Mouse (Mus musculus): ENCODE measurements around the gene Vars2. TPM values are rescaled to one million over a fixed set of nuclear protein-coding genes. Genes with fewer than 3 reads are reported as not detected.

The Vars2 gene
- 22.4 and 24.1 TPM in 2 replicates for polyA plus RNA-seq (2014; fragmentation: Nextera tagmentation; extraction: Ambion mirVana)

- H3K36me3 ChIP-seq (ENCODE audit: insufficient read depth) = peaks cover 35% of the 10 kb centered on the region
- DNase-seq (peak; percentile 98), ATAC-seq (ENCODE audit: insufficient read depth) (peak; percentile 87)
- WGBS = under 1% methylated on average over 61 of the region's 61 CpGs
- 0 out of 2 replicates have a peak, but pooled peaks cover 4% of the 10 kb centered on the region for H3K4me1 ChIP-seq (ENCODE audit: insufficient read depth)
- peak within 1 kb of the TSS; percentile 95 for H3K4me2 ChIP-seq
- no peak for TF ChIP-seq CTCF (IDR thresholded peaks at IDR 0.05; ENCODE audit: low read depth)
- peak within 1 kb of the TSS; percentile 84 for H3K9ac ChIP-seq
- H3K27ac ChIP-seq (ENCODE audit: low read depth) = peak within 1 kb of the TSS; percentile 87
- H3K9me3 ChIP-seq (ENCODE audit: low read depth, low read length) = no peaks in the 10 kb centered on the region
- peak within 1 kb of the TSS; percentile 63 for H3K4me3 ChIP-seq (ENCODE audit: low read depth, low read length)
- H3K27me3 ChIP-seq (ENCODE audit: insufficient read depth, low read length) = no peaks in the 10 kb centered on the region
Observed at GRCm38 (mm10) chr17:35667334-35668065, at the start of gene Vars2. Gene Vars2 (minus strand): TSS chr17:35667592.

- H3K9me3 ChIP-seq (ENCODE audit: low read depth, low read length) = no peaks in the 10 kb centered on the region
- no peak overlapping the region for H3K27ac ChIP-seq (ENCODE audit: low read depth)
- no peak overlapping the region for H3K4me3 ChIP-seq (ENCODE audit: low read depth, low read length)
- 82% methylated on average over 6 of the region's 6 CpGs for whole genome bisulfite sequencing
- peaks cover 17% of the 10 kb centered on the region; the same call in 1 of the 2 replicates for H3K4me1 ChIP-seq (ENCODE audit: insufficient read depth)
- H3K4me2 ChIP-seq = no peak overlapping the region
- H3K9ac ChIP-seq = no peak overlapping the region
- no peak for DNase-seq
- H3K36me3 ChIP-seq (ENCODE audit: insufficient read depth) = no peaks in the 10 kb centered on the region
- ATAC-seq (ENCODE audit: insufficient read depth) = no peak
- no peaks in the 10 kb centered on the region for H3K27me3 ChIP-seq (ENCODE audit: insufficient read depth, low read length)
- no peak for TF ChIP-seq CTCF (IDR thresholded peaks at IDR 0.05; ENCODE audit: low read depth)
Observed at GRCm38 (mm10) chr17:35717080-35717479, 49.7 kb upstream of the Vars2 start.

GRCm38 (mm10) chr17:35716114-35716513, 48.7 kb upstream of the Vars2 start:
- H3K27me3 ChIP-seq (ENCODE audit: insufficient read depth, low read length) = no peaks in the 10 kb centered on the region
- no peak overlapping the region for H3K9ac ChIP-seq
- H3K4me3 ChIP-seq (ENCODE audit: low read depth, low read length) = no peak overlapping the region
- H3K4me2 ChIP-seq = no peak overlapping the region
- H3K27ac ChIP-seq (ENCODE audit: low read depth) = no peak overlapping the region
- no peak for ATAC-seq (ENCODE audit: insufficient read depth)
- H3K4me1 ChIP-seq (ENCODE audit: insufficient read depth) = peaks cover 10% of the 10 kb centered on the region; the same call in 1 of the 2 replicates
- no peaks in the 10 kb centered on the region for H3K9me3 ChIP-seq (ENCODE audit: low read depth, low read length)
- no peaks in the 10 kb centered on the region for H3K36me3 ChIP-seq (ENCODE audit: insufficient read depth)
- TF ChIP-seq CTCF (IDR thresholded peaks at IDR 0.05; ENCODE audit: low read depth) = no peak
- DNase-seq = no peak
- 72% methylated on average over 3 of the region's 3 CpGs for WGBS

- H3K4me1 ChIP-seq (ENCODE audit: insufficient read depth) = peaks cover 4% of the 10 kb centered on the region; the same call in 1 of the 2 replicates
- ATAC-seq (ENCODE audit: insufficient read depth) = peak; percentile 74
- no peaks in the 10 kb centered on the region for H3K27me3 ChIP-seq (ENCODE audit: insufficient read depth, low read length)
- no peak overlapping the region; the same call in 1 of the 2 replicates for H3K4me2 ChIP-seq
- H3K27ac ChIP-seq (ENCODE audit: low read depth) = peak overlapping the region; percentile 52; the same call in 1 of the 2 replicates
- DNase-seq = peak; percentile 83
- TF ChIP-seq CTCF (IDR thresholded peaks at IDR 0.05; ENCODE audit: low read depth) = no peak
- no peak overlapping the region for H3K9ac ChIP-seq
- no peaks in the 10 kb centered on the region for H3K9me3 ChIP-seq (ENCODE audit: low read depth, low read length)
- no peak overlapping the region for H3K4me3 ChIP-seq (ENCODE audit: low read depth, low read length)
- 28% methylated on average over 8 of the region's 8 CpGs for WGBS
- H3K36me3 ChIP-seq (ENCODE audit: insufficient read depth) = no peaks in the 10 kb centered on the region
Observed at GRCm38 (mm10) chr17:35710705-35711347, 43.4 kb upstream of the Vars2 start.

- Histone ChIP-seq H3K27me3 (ENCODE audit: insufficient read depth, low read length) (no peaks in the 10 kb centered on the region), H3K4me3 (ENCODE audit: low read depth, low read length) (no peak overlapping the region), H3K27ac (ENCODE audit: low read depth) (no peak overlapping the region), H3K4me1 (ENCODE audit: insufficient read depth) (peaks cover 10% of the 10 kb centered on the region; the same call in 1 of the 2 replicates), H3K36me3 (ENCODE audit: insufficient read depth) (no peaks in the 10 kb centered on the region), H3K4me2 (no peak overlapping the region), H3K9ac (no peak overlapping the region), H3K9me3 (ENCODE audit: low read depth, low read length) (no peaks in the 10 kb centered on the region)
- ATAC-seq (ENCODE audit: insufficient read depth) (no peak), DNase-seq (no peak)
- TF ChIP-seq CTCF (IDR thresholded peaks at IDR 0.05; ENCODE audit: low read depth) = no peak
- WGBS = 58% methylated on average over 2 of the region's 2 CpGs
Observed at GRCm38 (mm10) chr17:35708611-35709010, 41.2 kb upstream of the Vars2 start.

GRCm38 (mm10) chr17:35707929-35708328, 40.5 kb upstream of the Vars2 start:
- no peak overlapping the region for H3K4me3 ChIP-seq (ENCODE audit: low read depth, low read length)
- no peaks in the 10 kb centered on the region for H3K9me3 ChIP-seq (ENCODE audit: low read depth, low read length)
- no peak overlapping the region for H3K9ac ChIP-seq
- ATAC-seq (ENCODE audit: insufficient read depth) (no peak), DNase-seq (no peak)
- 76% methylated on average over 7 of the region's 7 CpGs for WGBS
- no peak for TF ChIP-seq CTCF (IDR thresholded peaks at IDR 0.05; ENCODE audit: low read depth)
- H3K4me2 ChIP-seq = no peak overlapping the region
- peaks cover 11% of the 10 kb centered on the region; the same call in 1 of the 2 replicates for H3K4me1 ChIP-seq (ENCODE audit: insufficient read depth)
- H3K27ac ChIP-seq (ENCODE audit: low read depth) = no peak overlapping the region
- H3K27me3 ChIP-seq (ENCODE audit: insufficient read depth, low read length) = no peaks in the 10 kb centered on the region
- H3K36me3 ChIP-seq (ENCODE audit: insufficient read depth) = no peaks in the 10 kb centered on the region

- DNase-seq (peak; percentile 53), ATAC-seq (ENCODE audit: insufficient read depth) (no peak)
- Histone ChIP-seq H3K9me3 (ENCODE audit: low read depth, low read length) (no peaks in the 10 kb centered on the region), H3K4me1 (ENCODE audit: insufficient read depth) (peaks cover 23% of the 10 kb centered on the region), H3K9ac (no peak overlapping the region), H3K27ac (ENCODE audit: low read depth) (no peak overlapping the region), H3K36me3 (ENCODE audit: insufficient read depth) (no peaks in the 10 kb centered on the region), H3K4me2 (no peak overlapping the region), H3K27me3 (ENCODE audit: insufficient read depth, low read length) (no peaks in the 10 kb centered on the region), H3K4me3 (ENCODE audit: low read depth, low read length) (no peak overlapping the region)
- WGBS = 21% methylated on average over 4 of the region's 4 CpGs
- TF ChIP-seq CTCF (IDR thresholded peaks at IDR 0.05; ENCODE audit: low read depth) = peak; percentile 58
Observed at GRCm38 (mm10) chr17:35705836-35706235, 38.4 kb upstream of the Vars2 start.
